Mouse (Mus musculus): ENCODE measurements around the gene Slc25a48.

The Slc25a48 gene

DNA sequence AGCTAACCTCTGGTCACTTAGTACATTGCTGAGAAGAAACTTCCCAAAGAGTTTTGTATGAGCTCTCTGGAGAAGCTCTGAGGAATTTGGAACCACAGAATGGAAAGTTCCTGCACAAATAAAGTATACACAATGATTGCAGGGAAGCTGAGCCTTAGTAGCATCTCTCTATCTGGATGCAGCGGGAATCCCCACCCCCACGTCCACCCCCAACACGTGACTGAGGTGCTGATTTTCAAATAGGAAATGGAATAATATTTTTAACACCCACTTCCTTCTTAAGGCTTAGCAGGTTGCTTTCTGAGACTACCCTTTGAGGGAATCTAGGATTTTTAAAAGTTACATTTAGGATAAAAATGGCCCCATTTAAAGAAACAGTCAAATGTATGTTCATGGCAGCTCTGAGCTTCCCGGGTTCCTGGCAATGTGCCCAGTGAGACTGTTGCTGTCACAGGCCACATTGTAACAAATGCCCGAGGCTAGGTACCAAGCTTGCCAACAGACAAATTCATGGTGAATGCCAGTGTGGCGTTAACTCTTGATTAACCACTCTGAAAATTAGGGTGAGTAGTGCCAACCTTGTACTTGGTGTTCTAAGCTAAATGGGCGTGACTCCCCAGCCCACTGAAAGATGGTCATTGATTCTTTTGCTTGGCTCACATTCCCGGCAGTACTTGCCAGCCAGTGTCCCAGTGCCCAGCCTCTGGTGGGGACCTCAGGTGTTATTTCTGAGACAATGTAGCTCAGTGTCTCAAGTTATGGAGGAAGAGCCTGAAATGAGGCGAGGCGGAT is 11.3 kb downstream of the Slc25a48 start:
- no peak for DNase-seq (ENCODE audit: low spot score in 2 of 2)

DNA sequence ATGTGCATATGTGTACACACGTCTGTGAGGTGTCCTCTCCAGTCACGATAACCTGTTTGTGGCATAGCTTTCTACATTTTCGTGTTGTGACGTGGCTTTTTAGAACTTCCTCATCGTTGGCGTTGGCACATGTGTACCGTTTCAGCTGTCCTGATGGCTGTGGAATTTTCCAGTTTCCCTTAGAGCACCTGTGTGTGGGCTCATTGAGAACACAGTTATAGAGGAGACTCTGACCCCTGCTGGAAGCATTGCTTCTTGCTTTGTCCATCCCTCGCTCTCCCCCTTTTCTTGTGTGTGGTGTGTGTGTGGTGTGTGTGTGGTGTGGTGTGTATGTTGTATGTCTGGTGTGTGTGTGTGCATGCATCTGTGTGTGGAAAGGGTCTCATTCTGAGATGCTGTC is 11.9 kb downstream of the Slc25a48 start:
- DNase-seq (ENCODE audit: low spot score in 2 of 2): no peak

DNA sequence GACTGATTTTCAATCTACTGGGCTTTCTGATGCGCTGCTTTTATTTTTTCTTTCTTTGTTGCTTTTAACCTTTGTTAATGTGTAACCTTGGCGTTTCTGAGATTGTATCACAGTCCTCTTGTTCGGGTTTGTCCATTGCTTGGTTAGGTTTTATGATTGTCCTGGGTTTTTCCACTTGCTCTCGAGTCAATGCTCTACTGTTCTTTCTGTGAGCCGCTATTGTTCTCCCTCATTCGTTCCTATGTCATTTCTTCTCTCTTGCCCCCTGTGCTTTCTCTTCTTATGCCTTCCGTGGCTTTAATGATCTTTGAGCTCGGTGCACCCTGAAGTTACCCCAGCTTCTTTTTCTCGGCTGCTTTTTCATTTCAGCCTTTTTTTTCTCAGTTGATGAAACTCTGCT is 19.8 kb downstream of the Slc25a48 start:
- no peak for DNase-seq (ENCODE audit: low spot score in 2 of 2)

DNA sequence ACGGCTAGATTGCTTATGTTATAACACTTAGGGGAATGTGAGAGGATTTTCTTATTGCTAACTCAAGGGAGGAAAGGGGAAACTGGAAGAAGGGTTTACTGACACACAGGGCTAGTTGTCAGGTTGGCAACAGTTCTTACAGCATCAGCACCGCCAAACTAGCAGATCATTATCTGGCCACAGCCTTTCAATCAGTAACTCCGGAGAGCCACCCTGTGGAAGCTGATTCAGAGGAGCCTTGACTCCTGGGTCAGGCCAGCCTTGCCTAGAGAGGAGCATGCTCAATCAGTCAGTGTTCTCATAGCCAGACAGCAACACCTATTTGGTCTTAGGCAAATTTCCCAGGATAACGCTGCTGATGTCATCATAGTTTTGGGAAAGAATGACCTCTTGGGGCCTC is 23.3 kb downstream of the Slc25a48 start:
- DNase-seq (ENCODE audit: low spot score in 2 of 2): no peak

DNA sequence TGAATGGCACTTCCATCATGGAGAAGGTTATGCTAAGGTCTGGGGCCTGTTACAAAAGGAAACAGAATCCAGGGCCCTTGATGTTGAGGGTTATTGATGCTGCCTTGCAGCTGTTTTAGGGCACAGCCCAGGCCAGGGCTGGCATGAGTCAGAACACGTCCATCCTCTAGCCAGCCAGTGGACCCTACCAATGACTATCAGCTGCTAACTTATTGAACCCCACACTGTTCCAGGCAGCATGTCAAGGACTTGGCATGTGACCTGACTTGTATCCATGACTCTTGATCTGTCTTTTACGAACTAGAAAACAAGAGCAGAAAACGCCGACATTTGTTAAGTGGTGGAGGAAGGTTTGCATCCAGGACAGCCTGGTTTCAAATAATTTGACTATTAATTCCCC is 24.6 kb downstream of the Slc25a48 start:
- DNase-seq (ENCODE audit: low spot score in 2 of 2): no peak

DNA sequence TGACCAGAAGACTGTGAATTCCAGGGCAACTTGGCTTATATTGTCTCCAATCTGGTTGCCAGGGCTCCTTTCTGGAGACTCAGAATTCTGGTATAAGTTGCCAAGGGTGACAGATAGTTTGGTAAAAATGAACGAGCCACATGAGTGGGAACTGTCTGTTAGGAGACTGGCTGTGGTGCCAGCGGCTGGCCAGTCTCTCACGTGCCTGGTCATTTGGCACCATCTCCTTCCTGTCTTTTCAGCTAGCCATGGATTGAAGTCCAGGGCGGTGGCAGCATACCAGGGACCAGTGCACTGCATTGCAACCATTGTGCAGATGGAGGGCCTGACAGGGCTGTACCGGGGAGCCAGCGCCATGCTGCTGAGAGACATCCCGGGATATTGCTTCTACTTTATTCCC is 25.1 kb downstream of the Slc25a48 start:
- DNase-seq (ENCODE audit: low spot score in 2 of 2): no peak

DNA sequence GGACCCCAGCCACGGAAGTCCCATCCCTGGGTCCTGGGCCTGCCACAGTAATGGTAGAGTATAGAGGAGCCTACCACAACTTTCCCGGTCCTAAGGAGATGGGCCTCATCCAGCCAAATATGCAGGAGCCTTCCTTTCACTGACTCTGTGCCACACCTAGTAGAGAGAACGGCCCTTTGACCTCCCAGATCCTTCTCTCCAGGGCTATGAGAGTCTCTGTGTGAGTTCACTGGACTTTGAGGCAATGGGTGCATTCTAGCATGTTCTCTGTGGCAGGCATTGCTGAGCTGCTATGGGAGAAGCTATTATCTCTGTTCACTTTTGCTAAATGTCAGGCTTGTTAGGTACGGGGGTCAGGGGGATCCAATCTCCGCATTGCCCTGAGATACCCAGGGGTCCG is 25.6 kb downstream of the Slc25a48 start:
- no peak for DNase-seq (ENCODE audit: low spot score in 2 of 2)

DNA sequence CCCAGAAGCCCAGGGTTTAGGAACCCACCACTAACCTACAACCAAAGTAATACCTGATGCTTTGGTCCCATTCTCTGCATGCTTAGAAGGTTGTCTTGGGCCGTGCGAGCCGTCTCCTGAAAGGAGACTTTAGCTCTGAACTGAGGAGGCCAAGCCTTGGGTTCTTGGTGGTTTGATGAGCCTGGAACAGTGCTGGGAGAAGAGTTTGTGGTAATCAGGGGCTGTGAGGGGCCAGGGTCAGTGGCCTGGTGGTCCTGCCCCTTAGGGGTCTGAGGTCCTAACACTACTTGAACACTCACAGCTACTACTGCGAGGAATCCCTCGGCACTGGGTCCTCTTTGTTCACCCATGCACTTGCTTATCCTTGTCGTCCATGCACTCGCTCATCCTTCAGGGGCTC is 29.6 kb downstream of the Slc25a48 start:
- DNase-seq (ENCODE audit: low spot score in 2 of 2): no peak

DNA sequence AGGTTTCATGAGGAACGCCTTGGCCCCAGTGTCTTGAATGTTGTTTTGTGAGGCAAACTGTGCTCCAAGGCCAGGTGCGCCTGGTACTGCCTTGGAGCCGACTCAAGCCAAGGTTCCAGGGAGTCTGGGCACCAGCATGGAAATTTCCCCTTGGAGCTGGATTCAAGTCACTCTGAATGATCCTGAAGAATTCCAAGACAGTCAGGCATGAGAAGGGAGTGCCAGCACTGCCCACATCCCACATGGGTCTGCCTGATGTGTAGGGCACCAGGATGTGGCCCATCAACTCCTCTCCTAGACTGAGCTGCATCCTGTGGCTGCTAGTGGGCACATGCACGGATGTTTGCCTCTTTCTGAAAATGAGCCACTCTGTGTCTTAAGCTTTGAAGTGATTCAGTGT is 30.4 kb downstream of the Slc25a48 start:
- DNase-seq (ENCODE audit: low spot score in 2 of 2): no peak

DNA sequence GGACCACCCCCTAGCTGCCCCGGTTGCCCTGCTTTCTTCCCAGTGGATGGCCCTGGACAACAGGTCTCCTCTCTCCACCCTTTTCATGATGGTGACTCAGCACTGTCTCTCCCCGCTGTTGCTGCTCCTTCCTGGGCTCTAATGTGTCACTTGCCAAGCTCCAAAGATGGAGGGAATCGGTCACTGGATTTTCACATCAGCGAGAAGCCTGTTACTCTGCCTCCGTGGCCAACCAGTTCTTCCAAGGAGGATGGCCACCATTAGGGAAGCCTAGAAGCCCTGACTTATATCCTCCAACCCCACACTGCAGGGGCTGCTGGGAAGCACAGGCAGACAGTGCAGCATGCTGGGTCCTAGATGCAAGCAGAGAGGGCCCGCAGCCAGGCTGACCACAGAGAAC is 33.1 kb downstream of the Slc25a48 start:
- DNase-seq (ENCODE audit: low spot score in 2 of 2): no peak

DNA sequence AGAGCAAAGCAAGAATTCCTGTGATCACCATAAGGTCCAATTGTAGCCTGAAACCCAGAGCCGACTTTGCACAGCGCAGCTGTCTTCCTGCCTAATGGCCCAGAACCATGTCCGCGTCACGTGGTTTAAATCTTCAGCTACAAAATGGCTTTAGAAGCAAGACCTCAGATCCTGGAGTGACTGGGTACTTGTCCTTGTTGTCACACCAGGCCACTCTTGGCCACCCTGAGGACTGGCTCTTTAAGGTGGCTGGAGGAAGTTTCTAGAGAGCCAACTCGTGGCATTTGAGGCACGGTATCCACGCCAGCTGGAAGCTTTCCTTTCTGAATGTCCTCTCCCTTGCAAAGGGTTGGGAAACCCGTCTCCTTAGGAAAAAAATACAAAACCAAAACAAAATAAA is 33.8 kb downstream of the Slc25a48 start:
- DNase-seq (ENCODE audit: low spot score in 2 of 2): no peak

DNA sequence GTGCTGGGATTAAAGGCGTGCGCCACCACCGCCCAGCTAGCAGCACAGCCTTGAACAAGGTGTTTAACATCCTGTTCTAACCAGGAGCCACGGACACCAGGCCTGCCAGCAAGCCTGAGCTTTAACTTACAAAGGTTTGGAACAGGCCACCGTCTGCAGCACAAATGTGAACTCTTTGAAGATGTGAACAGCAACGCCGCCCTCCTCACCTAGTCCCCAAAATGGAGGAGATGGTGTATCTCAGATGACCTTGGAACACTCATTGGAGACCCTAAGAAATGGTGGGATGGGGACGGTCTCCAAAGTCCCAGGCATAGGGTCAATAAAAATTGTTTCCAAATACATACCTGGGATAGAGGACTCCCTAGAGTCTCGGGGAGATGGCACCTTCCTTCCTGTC is 34.5 kb downstream of the Slc25a48 start:
- DNase-seq (ENCODE audit: low spot score in 2 of 2): no peak

DNA sequence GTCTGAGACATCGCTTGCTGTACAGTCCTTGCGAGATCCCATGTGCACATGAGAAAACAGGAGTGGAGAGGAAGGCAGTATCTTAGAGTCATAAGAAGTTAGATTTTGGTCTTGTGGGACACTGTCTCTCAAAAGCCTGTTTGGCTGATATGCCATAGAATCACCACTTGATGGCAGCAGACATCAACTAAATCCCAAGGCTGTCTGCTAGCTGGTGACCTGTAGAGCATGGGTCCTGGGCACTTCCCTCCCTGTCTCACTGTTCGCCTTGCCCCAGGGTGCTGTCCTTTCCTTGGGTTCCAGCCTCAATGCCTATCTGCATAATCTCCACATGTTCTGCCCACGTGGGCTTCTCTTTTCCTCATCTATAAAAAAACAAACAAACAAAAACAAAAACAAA is 37.2 kb downstream of the Slc25a48 start:
- DNase-seq (ENCODE audit: low spot score in 2 of 2): no peak

DNA sequence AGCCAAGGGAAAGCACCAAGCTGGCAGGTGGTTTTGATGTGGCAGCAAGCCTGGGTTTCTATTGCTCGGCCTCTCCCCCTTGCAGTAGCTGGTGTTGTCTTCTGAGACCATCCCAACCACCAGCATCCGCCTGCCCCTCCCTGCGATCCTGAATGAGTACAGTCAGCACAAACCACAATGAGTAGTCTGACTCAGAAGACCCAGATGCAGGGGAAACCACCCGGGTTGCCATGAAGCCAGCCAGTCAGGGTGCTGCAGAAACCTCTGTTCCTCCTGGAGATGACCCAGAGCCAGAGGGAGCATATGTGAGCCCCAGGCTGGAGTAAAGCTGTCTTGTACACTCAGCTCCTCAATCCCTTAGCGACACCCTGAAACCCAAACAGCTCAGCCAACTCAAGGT is 38.6 kb downstream of the Slc25a48 start:
- DNase-seq (ENCODE audit: low spot score in 2 of 2): no peak

DNA sequence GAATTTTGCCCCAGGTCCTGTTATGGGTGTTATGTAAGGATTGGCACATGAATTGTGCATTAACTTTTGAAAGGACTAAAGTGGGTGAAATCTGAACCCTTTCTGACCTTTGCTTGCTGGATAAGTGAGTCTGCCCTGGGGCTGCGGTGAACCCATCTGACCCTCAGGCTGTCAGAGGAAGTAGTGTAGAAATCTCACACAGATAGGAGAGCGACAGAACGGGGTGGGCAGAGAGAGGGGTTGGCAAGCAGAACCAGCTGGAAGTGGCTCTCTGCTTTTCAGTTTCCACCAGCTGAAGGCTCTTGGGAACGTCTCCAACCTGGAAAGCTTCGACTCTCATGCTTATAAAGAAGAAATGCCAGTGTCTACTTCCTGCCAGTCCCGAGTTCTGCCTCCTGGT is 39.1 kb downstream of the Slc25a48 start:
- no peak for DNase-seq (ENCODE audit: low spot score in 2 of 2)

DNA sequence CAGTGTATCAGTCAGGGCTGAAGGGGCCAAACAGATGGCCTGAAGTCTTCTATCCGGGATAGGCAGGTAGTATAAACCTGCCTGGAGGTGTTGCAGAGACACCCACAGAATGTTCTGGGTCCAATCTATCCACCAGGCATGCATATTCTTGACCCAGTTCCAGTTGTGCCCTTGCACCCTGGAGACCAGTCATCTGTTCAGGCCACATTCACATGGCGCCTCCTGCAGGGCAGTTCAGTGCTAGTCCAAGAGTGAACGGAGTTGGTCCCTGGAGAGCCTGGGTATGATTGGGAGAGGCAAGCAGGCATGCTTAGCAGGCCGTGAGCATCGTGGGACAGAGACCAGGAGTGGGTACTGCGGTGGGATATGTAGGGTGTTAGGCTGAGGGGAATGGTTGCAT is 39.9 kb downstream of the Slc25a48 start:
- DNase-seq (ENCODE audit: low spot score in 2 of 2): no peak

DNA sequence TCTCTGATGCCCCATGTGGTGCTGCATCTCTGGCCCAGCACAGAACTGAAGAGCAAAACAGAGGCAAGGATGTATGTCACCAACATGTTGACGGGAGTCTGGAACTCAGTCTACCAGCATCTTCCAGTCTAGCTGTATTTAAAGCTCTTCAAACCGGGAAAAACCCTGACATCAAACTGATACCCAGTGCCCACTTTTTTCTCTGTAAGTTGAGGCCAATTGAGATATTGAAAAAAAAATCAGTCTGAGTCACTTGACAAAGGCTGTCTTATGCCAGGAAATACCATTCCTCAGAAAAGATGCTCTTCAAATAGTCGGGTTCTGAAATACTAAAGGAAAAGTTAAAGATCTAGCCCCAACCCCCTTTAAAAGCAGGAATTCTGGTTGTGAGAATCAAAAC is 44.0 kb downstream of the Slc25a48 start, which contains the start of gene Il9:
TSS of gene Il9 (minus strand) at position 101 of the 400 bp plus-strand sequence.
- no peak for DNase-seq (ENCODE audit: low spot score in 2 of 2)

DNA sequence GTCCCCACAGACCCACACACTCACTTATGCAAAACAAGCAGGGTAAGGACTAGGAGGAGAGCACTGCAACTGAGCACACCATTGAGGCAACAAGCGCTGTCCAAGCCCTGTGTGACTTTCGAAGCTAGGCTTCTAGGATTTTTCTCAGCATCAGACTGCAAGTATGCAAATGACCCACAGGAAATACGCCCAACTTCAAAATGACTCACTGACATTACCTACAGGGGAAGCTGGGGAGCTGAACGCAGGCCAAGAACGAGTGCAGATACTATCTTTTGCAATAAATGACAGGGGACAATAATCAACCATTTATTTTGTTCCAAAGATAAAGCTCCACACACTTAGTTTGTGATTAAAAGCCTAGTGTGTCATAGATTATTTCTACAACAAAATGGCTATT is 49.9 kb downstream of the Slc25a48 start:
- no peak for DNase-seq (ENCODE audit: low spot score in 2 of 2)

DNA sequence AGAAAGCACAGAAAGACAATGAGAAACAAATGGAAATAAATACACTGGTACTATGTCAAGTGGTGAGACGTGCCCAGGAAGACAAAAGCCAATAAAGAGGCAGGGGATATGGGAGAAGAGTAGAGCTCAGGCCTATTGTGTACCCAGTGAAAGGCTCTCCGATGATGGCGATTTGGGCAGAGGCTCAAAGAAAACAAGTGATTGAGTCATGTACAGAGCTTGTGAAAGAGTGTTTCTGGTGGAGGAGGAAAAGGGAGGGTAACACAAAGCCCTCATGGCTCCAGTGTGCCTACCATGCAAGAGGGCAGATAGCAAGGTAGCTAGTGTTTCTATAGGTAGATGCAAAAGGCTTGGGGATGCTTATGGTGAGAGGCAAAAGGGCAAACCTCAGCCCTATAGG is 56.3 kb downstream of the Slc25a48 start:
- no peak for DNase-seq (ENCODE audit: low spot score in 2 of 2)

DNA sequence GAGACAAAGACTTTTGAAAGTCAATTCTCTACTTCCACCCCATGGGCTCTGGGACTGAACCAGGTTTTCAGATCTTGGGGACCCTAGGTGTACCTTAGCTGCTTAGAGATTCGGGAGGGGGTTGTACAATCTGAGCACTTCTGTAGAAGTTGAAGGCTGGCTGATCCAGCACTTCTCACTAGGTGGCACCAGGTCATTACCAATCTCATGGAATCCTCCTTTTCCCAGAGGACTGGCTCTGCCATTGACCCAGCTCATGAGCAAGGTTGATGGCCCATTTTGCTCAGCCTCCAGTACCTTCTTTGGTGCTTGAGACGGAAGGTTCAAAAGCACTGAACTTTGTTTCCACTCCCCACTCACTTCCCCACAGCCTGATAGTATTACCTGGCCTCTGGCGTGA is 62.0 kb downstream of the Slc25a48 start:
- no peak for DNase-seq (ENCODE audit: low spot score in 2 of 2)

DNA sequence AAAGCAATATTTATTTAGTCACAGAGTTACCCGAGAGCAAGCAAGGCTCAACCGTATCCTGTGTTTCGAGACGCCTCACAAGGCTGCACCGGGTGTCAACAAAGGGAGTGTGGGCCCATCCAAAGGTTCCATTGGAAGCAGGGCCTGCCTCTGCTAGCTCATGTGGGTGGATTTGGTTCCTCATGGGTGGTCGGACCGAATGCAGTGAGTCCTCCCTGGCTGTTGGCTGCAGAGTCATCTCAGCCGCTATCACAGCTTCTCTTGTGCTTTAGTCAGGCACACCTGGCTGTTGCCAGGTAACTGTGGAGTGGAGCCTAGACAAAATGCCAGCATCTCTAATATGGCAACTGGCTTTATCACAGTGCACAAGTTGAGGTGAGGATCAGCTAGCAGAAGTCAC is 62.5 kb downstream of the Slc25a48 start:
- no peak for DNase-seq (ENCODE audit: low spot score in 2 of 2)

DNA sequence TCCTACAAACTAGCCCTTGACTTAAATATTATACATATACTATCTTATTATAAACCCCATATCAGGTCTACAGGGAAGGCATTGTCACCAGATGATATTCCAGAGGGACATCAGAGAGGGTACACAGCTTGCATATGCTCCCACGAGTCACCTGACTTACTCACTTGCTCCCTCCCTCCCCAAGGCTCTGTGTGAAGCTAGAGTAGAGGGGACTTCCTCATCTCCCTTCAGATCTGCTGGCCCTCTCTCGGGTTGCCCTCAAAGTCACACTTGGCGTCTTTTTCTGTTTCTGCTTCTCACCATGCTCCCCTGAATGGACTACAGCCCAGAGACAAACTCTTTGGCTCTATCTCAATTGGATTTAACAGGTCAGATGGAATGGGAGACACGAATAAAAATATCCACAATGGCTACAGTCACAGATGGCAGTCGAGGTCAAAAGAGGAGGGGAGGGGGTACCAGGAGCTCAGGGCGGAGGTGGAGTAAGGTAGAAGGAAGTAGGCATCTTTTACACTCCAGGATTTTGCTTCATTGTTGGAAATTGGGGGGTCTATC is 63.8 kb downstream of the Slc25a48 start:
- DNase-seq (ENCODE audit: low spot score in 2 of 2): no peak

DNA sequence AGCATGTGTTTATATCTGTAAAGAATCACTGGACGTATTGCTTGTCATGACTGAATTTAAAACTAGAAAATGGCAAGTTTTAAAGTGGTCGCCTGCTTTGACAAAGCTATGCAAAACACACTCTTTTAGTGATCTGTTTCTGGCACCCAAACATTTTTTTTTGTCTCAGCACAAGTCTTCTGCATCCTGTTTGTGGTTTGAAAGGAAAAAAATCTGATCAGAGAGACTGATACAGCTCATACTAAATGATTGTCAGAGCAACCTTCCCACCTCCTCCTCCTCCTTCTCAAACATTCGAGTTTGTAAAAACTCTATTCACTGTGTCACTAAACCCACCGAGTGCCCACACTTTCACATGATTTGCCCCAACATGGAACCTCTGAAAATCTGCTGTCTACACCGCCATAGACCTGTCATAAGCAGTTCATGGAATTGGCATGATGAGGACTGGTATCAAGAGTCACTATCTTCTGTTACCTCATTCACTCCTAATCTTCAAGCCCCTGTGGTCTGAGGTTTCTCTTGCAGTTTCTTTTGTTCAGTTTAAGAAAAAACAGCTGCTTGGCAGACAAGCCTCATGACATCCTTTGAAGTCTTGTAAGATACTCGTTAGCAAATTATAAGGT is 68.8 kb downstream of the Slc25a48 start:
- DNase-seq (ENCODE audit: low spot score in 2 of 2): no peak

Data from frontal cortex, postnatal 25 days (tissue).